Mouse (Mus musculus) kidney, embryonic 14.5 days (tissue): ENCODE measurements around the gene Ppp2r5a. TPM values are rescaled to one million over a fixed set of nuclear protein-coding genes. Genes with fewer than 3 reads are reported as not detected.
A peak's percentile ranks its signal among the peaks of the same experiment; 100 is the strongest.

Source experiments
- ATAC-seq: fragments of 200-750 bp; cut with Nextera tagmentation; 2 replicates; pipeline ENCODE4 v1.8.0; 2017; ENCODE audit warnings: moderate number of reproducible peaks, mild to moderate bottlenecking, moderate TSS enrichment, moderate library complexity; ENCODE audit not compliant: low FRiP score, low TSS enrichment
- H3K27ac ChIP-seq: fragments of 300-500 bp; sonication (generic); 2 replicates; pipeline ENCODE4 v1.5.1; 2014; ENCODE audit warnings: low read depth, mild to moderate bottlenecking, low read length, moderate library complexity, mixed read lengths
- H3K27me3 ChIP-seq: fragments of 300-500 bp; sonication (generic); 2 replicates; pipeline ENCODE4 v1.6.1; 2014; ENCODE audit warnings: mild to moderate bottlenecking, low read length; ENCODE audit not compliant: control insufficient read depth, insufficient read depth
- H3K36me3 ChIP-seq: fragments of 300-500 bp; sonication (generic); 2 replicates; pipeline ENCODE4 v1.6.1; 2014; ENCODE audit warnings: low read length, mixed read lengths; ENCODE audit not compliant: control insufficient read depth, insufficient read depth
- H3K4me1 ChIP-seq: fragments of 300-500 bp; sonication (generic); 2 replicates; pipeline ENCODE4 v1.6.1; 2014; ENCODE audit warnings: low read length, mixed read lengths; ENCODE audit not compliant: control insufficient read depth, insufficient read depth
- H3K4me2 ChIP-seq: fragments of 300-500 bp; sonication (generic); replicated peaks from 2 replicates; pipeline ENCODE4 v1.6.1; 2014; ENCODE audit warnings: low read depth, mild to moderate bottlenecking, low read length
- H3K4me3 ChIP-seq: fragments of 300-500 bp; sonication (generic); 2 replicates; pipeline ENCODE4 v1.5.1; 2014; ENCODE audit warnings: mild to moderate bottlenecking, low read length
- H3K9ac ChIP-seq: fragments of 300-500 bp; sonication (generic); 2 replicates; pipeline ENCODE4 v1.6.1; 2014; ENCODE audit warnings: low read depth, mild to moderate bottlenecking, low read length, moderate library complexity
- H3K9me3 ChIP-seq: fragments of 300-500 bp; sonication (generic); 2 replicates; pipeline ENCODE4 v1.6.1; 2016; ENCODE audit warnings: low read length; ENCODE audit not compliant: control insufficient read depth
- WGBS: fragments of 180-500 bp; shearing (Covaris S2); extraction: QIAGEN DNeasy Blood & Tissue Kit; methylation state at CpG from one replicate; pipeline ENCODE4 v1.1.7; 2014; 5-methylcytosine and 5-hydroxymethylcytosine counted together
- polyA plus RNA-seq: library from polyadenylated mRNA; unstranded; fragments of >200 nt; fragmentation: Nextera tagmentation; extraction: Ambion mirVana; gene quantifications from 2 replicates; pipeline ENCODE4 v1.2.1, GENCODE M21; 2014

Ppp2r5a gene
- polyA plus RNA-seq, 1 experiment from 2014 or later = 25.0 TPM

GRCm38 (mm10) chr1:191396446-191396845 is 6.6 kb downstream of the Ppp2r5a start:
- peak overlapping the region; percentile 62 for H3K4me2 ChIP-seq
- ATAC-seq = peak; percentile 38

GRCm38 (mm10) chr1:191395871-191396433 is 7.1 kb downstream of the Ppp2r5a start:
- Histone ChIP-seq H3K27ac (peak overlapping the region; percentile 61; the same call in 1 of the 2 replicates), H3K4me3 (peak overlapping the region; percentile 78), H3K27me3 (no peaks in the 10 kb centered on the region), H3K36me3 (no peaks in the 10 kb centered on the region), H3K4me1 (0 out of 2 replicates have a peak, but pooled peaks cover 3% of the 10 kb centered on the region), H3K9ac (peak overlapping the region; percentile 88), H3K4me2 (peak overlapping the region; percentile 62), H3K9me3 (no peaks in the 10 kb centered on the region)
- WGBS = under 1% methylated on average over 40 of the region's 43 CpGs
- ATAC-seq = no peak

More at GRCm38 (mm10) chr1:191396446-191396845, 6.6 kb downstream of the Ppp2r5a start:
- Histone ChIP-seq H3K4me3 (peak overlapping the region; percentile 78), H3K9me3 (no peaks in the 10 kb centered on the region), H3K27ac (peak overlapping the region; percentile 93), H3K9ac (peak overlapping the region; percentile 88), H3K36me3 (no peaks in the 10 kb centered on the region), H3K27me3 (no peaks in the 10 kb centered on the region), H3K4me1 (0 out of 2 replicates have a peak, but pooled peaks cover 3% of the 10 kb centered on the region)
- WGBS = 2% methylated on average over 45 of the region's 74 CpGs

GRCm38 (mm10) chr1:191395200-191395599 is 7.9 kb downstream of the Ppp2r5a start:
- H3K36me3 ChIP-seq = no peaks in the 10 kb centered on the region
- H3K27ac ChIP-seq = no peak overlapping the region
- H3K4me3 ChIP-seq = peak overlapping the region; percentile 78
- no peaks in the 10 kb centered on the region for H3K27me3 ChIP-seq
- 60% methylated on average over 1 of the region's 1 CpGs for WGBS
- H3K9ac ChIP-seq = peak overlapping the region; percentile 88; the same call in 1 of the 2 replicates
- 0 out of 2 replicates have a peak, but pooled peaks cover 3% of the 10 kb centered on the region for H3K4me1 ChIP-seq
- no peaks in the 10 kb centered on the region for H3K9me3 ChIP-seq
- ATAC-seq = no peak
- H3K4me2 ChIP-seq = peak overlapping the region; percentile 62

GRCm38 (mm10) chr1:191394126-191394525 is 8.9 kb downstream of the Ppp2r5a start:
- Histone ChIP-seq H3K27me3 (no peaks in the 10 kb centered on the region), H3K9me3 (no peaks in the 10 kb centered on the region), H3K4me3 (no peak overlapping the region), H3K4me2 (peak overlapping the region; percentile 62), H3K36me3 (no peaks in the 10 kb centered on the region), H3K9ac (no peak overlapping the region), H3K4me1 (0 out of 2 replicates have a peak, but pooled peaks cover 3% of the 10 kb centered on the region), H3K27ac (no peak overlapping the region)
- 55% methylated on average over 2 of the region's 2 CpGs for WGBS
- no peak for ATAC-seq

- no peaks in the 10 kb centered on the region for H3K9me3 ChIP-seq
- no peaks in the 10 kb centered on the region for H3K27me3 ChIP-seq
- H3K4me1 ChIP-seq = 0 out of 2 replicates have a peak, but pooled peaks cover 3% of the 10 kb centered on the region
- ATAC-seq = no peak
- H3K9ac ChIP-seq = no peak overlapping the region
- H3K4me3 ChIP-seq = no peak overlapping the region
- H3K4me2 ChIP-seq = no peak overlapping the region
- 82% methylated on average over 3 of the region's 3 CpGs for WGBS
- no peak overlapping the region for H3K27ac ChIP-seq
- no peaks in the 10 kb centered on the region for H3K36me3 ChIP-seq
Measured at GRCm38 (mm10) chr1:191393536-191393935, 9.5 kb downstream of the Ppp2r5a start.

GRCm38 (mm10) chr1:191391311-191391710 is 11.8 kb downstream of the Ppp2r5a start:
- no peaks in the 10 kb centered on the region for H3K9me3 ChIP-seq
- no peaks in the 10 kb centered on the region for H3K36me3 ChIP-seq
- WGBS = 24% methylated on average over 3 of the region's 3 CpGs
- 0 out of 2 replicates have a peak, but pooled peaks cover 3% of the 10 kb centered on the region for H3K4me1 ChIP-seq
- no peak overlapping the region for H3K9ac ChIP-seq
- H3K27me3 ChIP-seq = no peaks in the 10 kb centered on the region
- no peak overlapping the region for H3K4me3 ChIP-seq
- no peak overlapping the region for H3K4me2 ChIP-seq
- ATAC-seq = no peak; the same call in 1 of the 2 replicates
- H3K27ac ChIP-seq = no peak overlapping the region

GRCm38 (mm10) chr1:191384786-191385430 is 18.2 kb downstream of the Ppp2r5a start:
- no peak overlapping the region for H3K4me3 ChIP-seq
- WGBS = 92% methylated on average over 10 of the region's 10 CpGs
- H3K9ac ChIP-seq = no peak overlapping the region
- no peaks in the 10 kb centered on the region for H3K9me3 ChIP-seq
- no peak overlapping the region for H3K27ac ChIP-seq
- H3K27me3 ChIP-seq = no peaks in the 10 kb centered on the region
- H3K4me2 ChIP-seq = no peak overlapping the region
- H3K4me1 ChIP-seq = no peaks in the 10 kb centered on the region
- no peak for ATAC-seq
- H3K36me3 ChIP-seq = no peaks in the 10 kb centered on the region

- ATAC-seq = no peak
- Histone ChIP-seq H3K4me1 (no peaks in the 10 kb centered on the region), H3K27ac (no peak overlapping the region), H3K4me3 (no peak overlapping the region), H3K36me3 (no peaks in the 10 kb centered on the region), H3K9ac (no peak overlapping the region), H3K4me2 (no peak overlapping the region), H3K9me3 (no peaks in the 10 kb centered on the region), H3K27me3 (no peaks in the 10 kb centered on the region)
- WGBS = 88% methylated on average over 11 of the region's 11 CpGs
Measured at GRCm38 (mm10) chr1:191381955-191382736, 20.9 kb downstream of the Ppp2r5a start.
